Mouse (Mus musculus) olfactory bulb, adult 2 months (tissue): ENCODE measurements around the gene Comtd1.

Experiments used
- CTCF ChIP-seq: fragments of 200-500 bp; IDR thresholded peaks from 2 replicates; pipeline ENCODE4 v1.5.1; 2012; ENCODE audit warnings: low read depth, mild to moderate bottlenecking, low read length, moderate library complexity; ENCODE audit not compliant: insufficient read depth
- POLR2A ChIP-seq: fragments of 200-500 bp; IDR thresholded peaks from 2 replicates; pipeline ENCODE4 v1.6.1; 2012; ENCODE audit warnings: mild to moderate bottlenecking, low read depth, low read length, moderate library complexity; ENCODE audit not compliant: insufficient read depth

DNA sequence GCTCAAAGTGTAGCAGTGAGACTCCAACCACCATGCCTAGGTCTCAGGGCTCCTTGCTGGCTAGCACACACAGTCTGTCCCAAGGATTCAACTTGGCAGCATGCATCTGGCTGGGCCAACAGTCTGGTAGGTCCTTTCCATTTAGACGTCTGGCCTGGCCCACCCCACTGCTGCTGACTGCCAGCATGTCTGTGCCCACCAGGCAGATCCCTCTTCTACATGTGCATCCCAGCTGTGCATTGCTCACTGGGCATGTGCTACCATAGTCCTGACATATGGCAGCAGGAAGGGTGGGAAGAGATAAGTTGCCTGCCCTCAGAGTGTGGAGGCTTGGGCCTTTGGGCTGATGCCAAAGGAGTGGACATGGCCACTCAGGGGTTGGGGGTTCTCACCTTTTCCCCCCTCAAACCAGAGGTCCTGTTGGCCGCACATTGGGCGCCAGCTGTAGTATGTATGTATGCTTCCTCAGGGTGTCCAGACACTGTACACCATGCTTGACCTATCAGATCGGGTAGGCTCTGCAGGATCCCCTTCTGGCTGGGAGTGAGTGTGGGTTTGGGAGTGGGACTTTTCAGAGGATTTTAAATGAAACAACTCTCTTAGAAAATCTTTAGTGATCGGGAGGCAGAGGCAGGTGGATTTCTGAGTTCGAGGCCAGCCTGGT, 46.1 kb downstream of the Comtd1 start:
- TF ChIP-seq POLR2A (no peak), CTCF (no peak)
